Mouse (Mus musculus) cortical plate, adult 2 months (tissue): ENCODE measurements around the gene Erc1.

Experiments
- CTCF ChIP-seq: fragments of 200-500 bp; IDR thresholded peaks from 2 replicates; pipeline ENCODE4 v1.5.1; 2011; ENCODE audit warnings: mild to moderate bottlenecking, control low read depth, low read length; ENCODE audit not compliant: insufficient read depth; ENCODE audit errors: extremely low read depth
- POLR2A ChIP-seq: fragments of 200-500 bp; IDR thresholded peaks from 2 replicates; pipeline ENCODE4 v1.6.1; 2011; ENCODE audit warnings: mild to moderate bottlenecking, low read length, control low read depth; ENCODE audit not compliant: insufficient read depth; ENCODE audit errors: extremely low read depth

DNA sequence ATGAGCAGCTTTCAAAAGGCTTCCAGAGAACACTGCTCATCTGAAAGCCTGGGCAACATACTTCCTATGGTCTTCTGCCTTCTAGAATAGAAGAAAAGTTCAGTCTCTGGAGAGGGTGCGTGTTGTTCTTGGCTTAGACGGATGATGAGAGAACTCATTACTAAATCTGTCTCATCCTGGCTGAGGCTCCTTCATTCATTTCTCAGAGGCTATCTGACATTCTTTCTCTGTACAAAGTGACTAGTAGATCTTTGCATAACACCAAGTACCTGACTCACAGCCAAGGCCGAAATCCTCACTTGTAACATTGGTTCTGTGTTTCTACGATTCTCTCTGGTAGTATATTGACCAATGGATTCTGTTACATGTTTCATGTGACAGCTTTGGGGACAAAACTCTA lies 252.5 kb downstream of the Erc1 start:
- TF ChIP-seq CTCF (no peak), POLR2A (no peak)
